Mouse (Mus musculus) bone marrow, adult 2 months (tissue): ENCODE data around the gene Cpne4.

Experiments used
- CTCF ChIP-seq: fragments of 200-500 bp; IDR thresholded peaks from 2 replicates; pipeline ENCODE4 v1.5.1; 2011; ENCODE audit warnings: low read length, control low read depth; ENCODE audit not compliant: control insufficient read depth, insufficient read depth
- POLR2A ChIP-seq: fragments of 200-500 bp; IDR thresholded peaks from 2 replicates; pipeline ENCODE4 v1.6.1; 2011; ENCODE audit warnings: low read depth, mild to moderate bottlenecking, control low read depth, low read length, borderline replicate concordance; ENCODE audit not compliant: control insufficient read depth

DNA sequence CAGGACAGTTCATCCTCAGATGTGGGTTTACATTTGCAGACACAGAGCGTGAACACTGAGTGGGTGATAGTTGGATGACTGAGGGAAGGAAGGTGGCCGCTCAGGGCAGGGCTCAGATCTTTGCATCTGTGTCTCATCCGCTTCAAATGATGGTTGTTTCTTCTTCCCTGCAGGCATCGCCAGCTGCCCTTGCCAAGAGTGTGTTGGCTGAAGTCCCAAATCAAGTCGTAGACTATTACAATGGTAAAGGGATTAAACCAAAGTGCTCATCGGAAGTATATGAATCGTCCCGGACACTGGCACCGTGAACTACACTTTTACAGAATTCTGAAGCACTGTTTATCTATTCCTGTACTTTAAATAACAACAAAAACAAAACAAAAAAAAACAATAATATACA, 485.5 kb downstream of the Cpne4 start:
- TF ChIP-seq POLR2A (no peak), CTCF (no peak)
